Mouse (Mus musculus) lung, embryonic 14.5 days (tissue): Measurements from ENCODE around the gene Hdac7. TPM values are rescaled to one million over a fixed set of nuclear protein-coding genes. Genes with fewer than 3 reads are reported as not detected.

Experiments used
- ATAC-seq: fragments of 200-750 bp; cut with Nextera tagmentation; 2 replicates; pipeline ENCODE4 v1.8.0; 2017; ENCODE audit warnings: mild to moderate bottlenecking, moderate TSS enrichment, moderate library complexity; ENCODE audit not compliant: insufficient read depth
- DNase-seq: peaks from one replicate; pipeline ENCODE4 v3.0.0-alpha.2; 2015
- H3K27ac ChIP-seq: fragments of 300-500 bp; sonication (generic); 2 replicates; pipeline ENCODE4 v1.5.1; 2014; ENCODE audit warnings: low read depth, mild to moderate bottlenecking, moderate library complexity
- H3K27me3 ChIP-seq: fragments of 300-500 bp; sonication (generic); 2 replicates; pipeline ENCODE4 v1.6.1; 2014; ENCODE audit warnings: low read length, control low read depth; ENCODE audit not compliant: insufficient read depth
- H3K36me3 ChIP-seq: fragments of 300-500 bp; sonication (generic); 2 replicates; pipeline ENCODE4 v1.6.1; 2014; ENCODE audit warnings: control low read depth; ENCODE audit not compliant: insufficient read depth
- H3K4me1 ChIP-seq: fragments of 300-500 bp; sonication (generic); 2 replicates; pipeline ENCODE4 v1.6.1; 2014; ENCODE audit warnings: antibody characterized with exemption, control low read depth; ENCODE audit not compliant: insufficient read depth
- H3K4me2 ChIP-seq: fragments of 300-500 bp; sonication (generic); 2 replicates; pipeline ENCODE4 v1.6.1; 2014; ENCODE audit warnings: mild to moderate bottlenecking
- H3K4me3 ChIP-seq: fragments of 300-500 bp; sonication (generic); 2 replicates; pipeline ENCODE4 v1.5.1; 2014; ENCODE audit warnings: low read depth, low read length
- H3K9ac ChIP-seq: fragments of 300-500 bp; sonication (generic); 2 replicates; pipeline ENCODE4 v1.6.1; 2014
- H3K9me3 ChIP-seq: fragments of 300-500 bp; sonication (generic); 2 replicates; pipeline ENCODE4 v1.6.1; 2016; ENCODE audit warnings: low read depth, low read length, control low read depth
- CTCF ChIP-seq: IDR thresholded peaks from 2 replicates; pipeline ENCODE4 v1.5.1; 2016; ENCODE audit warnings: antibody characterized with exemption, low read depth
- WGBS: fragments of 180-500 bp; shearing (Covaris S2); extraction: QIAGEN DNeasy Blood & Tissue Kit; methylation state at CpG from one replicate; pipeline ENCODE4 v1.1.7; 2014; 5-methylcytosine and 5-hydroxymethylcytosine counted together
- polyA plus RNA-seq: library from polyadenylated mRNA; unstranded; fragments of >200 nt; fragmentation: Nextera tagmentation; extraction: Ambion mirVana; gene quantifications from 2 replicates; pipeline ENCODE4 v1.2.1, GENCODE M21; 2014

Gene Hdac7
- polyA plus RNA-seq, 1 experiment from 2014 or later, result 51.2 TPM

DNA sequence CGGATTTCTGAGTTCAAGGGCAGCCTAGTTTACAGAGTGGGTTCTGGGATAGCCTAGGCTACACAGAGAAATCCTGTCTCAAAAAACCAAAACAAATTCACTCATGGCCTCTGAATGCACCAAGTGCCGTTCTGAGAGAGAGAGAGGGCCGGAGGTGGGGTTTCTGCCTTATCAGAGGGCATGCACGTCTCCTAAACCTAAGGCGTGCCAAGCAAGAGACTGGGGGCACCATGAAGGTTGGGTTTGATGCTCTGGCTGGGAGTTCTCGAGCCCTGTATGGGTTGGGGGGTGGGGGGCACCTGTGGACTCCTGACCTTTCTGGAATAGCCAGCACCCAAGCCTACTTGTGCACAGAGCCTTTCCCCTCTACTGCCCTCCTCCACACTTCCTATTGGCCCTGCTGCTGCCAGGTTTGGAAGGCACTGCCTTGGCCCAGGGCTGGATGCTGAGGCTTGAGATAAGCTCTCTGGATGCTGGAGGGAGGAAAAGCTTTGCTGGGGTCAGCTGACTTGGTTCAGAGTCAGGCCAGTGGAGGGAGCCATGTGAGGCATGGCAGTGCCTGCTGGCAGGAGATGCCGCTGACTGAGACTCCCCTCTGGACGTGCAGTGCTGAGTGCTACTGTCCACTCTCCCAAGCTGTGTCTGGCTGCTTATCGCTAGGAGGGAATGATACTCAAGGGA lies 58.4 kb downstream of the Hdac7 start:
- H3K9me3 ChIP-seq, result no peaks in the 10 kb centered on the region
- H3K4me3 ChIP-seq, result no peak overlapping the region
- peaks cover 4% of the 10 kb centered on the region; the same call in 1 of the 2 replicates for H3K36me3 ChIP-seq
- 0 out of 2 replicates have a peak, but pooled peaks cover 3% of the 10 kb centered on the region for H3K27me3 ChIP-seq
- 71% methylated on average over 9 of the region's 9 CpGs for WGBS
- no peak for DNase-seq
- H3K4me1 ChIP-seq, result peaks cover 6% of the 10 kb centered on the region
- H3K4me2 ChIP-seq, result peak overlapping the region; percentile 7; the same call in 1 of the 2 replicates
- ATAC-seq, result no peak
- H3K9ac ChIP-seq, result no peak overlapping the region
- no peak for TF ChIP-seq CTCF
- H3K27ac ChIP-seq, result no peak overlapping the region; the same call in 1 of the 2 replicates

GRCm38 (mm10) chr15:97784561-97785161 lies 59.6 kb downstream of the Hdac7 start:
- peaks cover 6% of the 10 kb centered on the region for H3K4me1 ChIP-seq
- no peaks in the 10 kb centered on the region for H3K9me3 ChIP-seq
- DNase-seq, result no peak
- no peak overlapping the region for H3K27ac ChIP-seq
- 5% methylated on average over 45 of the region's 45 CpGs for WGBS
- H3K27me3 ChIP-seq, result 0 out of 2 replicates have a peak, but pooled peaks cover 3% of the 10 kb centered on the region
- TF ChIP-seq CTCF, result no peak
- peak; percentile 41 for ATAC-seq
- H3K4me3 ChIP-seq, result peak overlapping the region; percentile 65
- H3K9ac ChIP-seq, result peak overlapping the region; percentile 74
- no peaks in the 10 kb centered on the region for H3K36me3 ChIP-seq
- peak overlapping the region; percentile 82 for H3K4me2 ChIP-seq

- peak; percentile 69 for ATAC-seq
- Histone ChIP-seq H3K9ac (peak overlapping the region; percentile 74), H3K36me3 (no peaks in the 10 kb centered on the region), H3K4me3 (peak overlapping the region; percentile 65), H3K27ac (no peak overlapping the region), H3K4me1 (peaks cover 6% of the 10 kb centered on the region), H3K4me2 (peak overlapping the region; percentile 82), H3K27me3 (0 out of 2 replicates have a peak, but pooled peaks cover 3% of the 10 kb centered on the region), H3K9me3 (no peaks in the 10 kb centered on the region)
- peak; percentile 85 for TF ChIP-seq CTCF
- DNase-seq, result peak; percentile 88
- 3% methylated on average over 39 of the region's 39 CpGs for WGBS
These were observed 60.2 kb downstream of the Hdac7 start for GRCm38 (mm10) chr15:97784092-97784559.

DNA sequence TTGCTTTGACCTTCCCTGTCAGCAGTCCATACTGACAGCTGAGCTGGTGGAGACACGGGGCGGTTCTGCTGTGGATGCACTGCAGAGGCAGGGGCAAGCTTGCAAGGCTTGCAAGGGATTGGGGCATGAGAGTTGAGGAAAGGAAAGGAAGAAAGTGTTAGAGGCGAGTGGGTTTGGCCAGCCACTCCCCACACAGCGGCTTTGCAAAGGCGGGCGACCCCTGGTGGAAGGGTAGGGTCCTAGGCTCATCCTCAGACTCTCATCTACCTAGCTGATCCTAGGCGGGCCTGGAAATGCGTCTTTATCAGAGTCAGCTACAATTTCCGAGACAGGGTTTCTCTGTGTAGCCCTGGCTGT lies 61.6 kb downstream of the Hdac7 start:
- peak; percentile 36 for ATAC-seq
- Histone ChIP-seq H3K9me3 (no peaks in the 10 kb centered on the region), H3K4me2 (peak overlapping the region; percentile 39), H3K4me1 (peaks cover 9% of the 10 kb centered on the region), H3K9ac (no peak overlapping the region), H3K36me3 (no peaks in the 10 kb centered on the region), H3K4me3 (no peak overlapping the region), H3K27me3 (0 out of 2 replicates have a peak, but pooled peaks cover 3% of the 10 kb centered on the region), H3K27ac (peak overlapping the region; percentile 25; the same call in 1 of the 2 replicates)
- TF ChIP-seq CTCF, result peak; percentile 82
- DNase-seq, result peak; percentile 87
- WGBS, result 7% methylated on average over 9 of the region's 9 CpGs

DNA sequence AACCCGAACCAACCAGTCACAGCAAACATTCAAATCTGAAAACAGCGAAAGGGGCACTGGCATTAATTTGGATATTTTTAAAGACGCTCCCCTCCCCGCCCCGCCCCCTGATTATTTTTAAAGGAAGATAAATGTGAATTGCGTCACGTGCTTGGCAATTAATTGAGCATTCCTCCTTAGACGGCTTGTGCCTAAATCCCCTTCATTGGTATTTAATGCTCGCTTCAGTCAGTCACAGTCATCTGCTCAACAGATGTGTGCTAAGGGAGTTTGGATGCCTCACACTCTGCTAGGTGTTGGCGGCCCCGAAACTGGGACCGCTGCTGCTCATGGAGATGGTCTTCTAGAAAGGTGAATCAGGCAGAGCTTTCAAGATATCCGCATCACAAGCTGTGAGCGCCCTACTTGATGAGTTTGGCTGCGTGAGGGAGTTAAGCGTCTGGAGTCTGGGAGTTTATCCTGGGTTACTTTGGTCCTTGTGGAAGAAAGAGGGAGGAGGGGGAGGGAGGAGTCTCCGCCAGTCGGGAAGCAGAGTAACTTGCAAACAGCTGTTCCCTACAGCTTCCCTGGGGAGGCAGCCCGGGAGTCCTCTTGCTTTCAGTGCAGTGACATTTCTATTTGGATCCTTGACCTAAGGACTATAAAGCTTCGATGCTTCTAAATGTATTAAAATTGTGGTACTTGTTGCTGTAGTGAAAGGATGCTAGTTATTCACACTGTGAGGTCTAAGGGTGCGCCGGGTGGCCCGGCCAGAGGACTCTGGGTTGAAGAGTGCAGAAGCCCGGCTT lies 62.1 kb downstream of the Hdac7 start:
- Histone ChIP-seq H3K36me3 (no peaks in the 10 kb centered on the region), H3K4me1 (peaks cover 9% of the 10 kb centered on the region), H3K27ac (peak overlapping the region; percentile 25; the same call in 1 of the 2 replicates), H3K9ac (no peak overlapping the region), H3K27me3 (0 out of 2 replicates have a peak, but pooled peaks cover 3% of the 10 kb centered on the region), H3K4me3 (no peak overlapping the region), H3K4me2 (peak overlapping the region; percentile 39), H3K9me3 (no peaks in the 10 kb centered on the region)
- WGBS, result 8% methylated on average over 24 of the region's 24 CpGs
- DNase-seq (peak; percentile 65), ATAC-seq (peak; percentile 6)
- TF ChIP-seq CTCF, result no peak

- H3K9me3 ChIP-seq, result no peaks in the 10 kb centered on the region
- H3K4me1 ChIP-seq, result peaks cover 5% of the 10 kb centered on the region; the same call in 1 of the 2 replicates
- H3K9ac ChIP-seq, result no peak overlapping the region
- DNase-seq, result no peak
- no peak overlapping the region for H3K4me3 ChIP-seq
- peak overlapping the region; percentile 74 for H3K27ac ChIP-seq
- TF ChIP-seq CTCF, result no peak
- no peak for ATAC-seq
- H3K36me3 ChIP-seq, result no peaks in the 10 kb centered on the region
- no peak overlapping the region for H3K4me2 ChIP-seq
- H3K27me3 ChIP-seq, result 0 out of 2 replicates have a peak, but pooled peaks cover 3% of the 10 kb centered on the region
- 60% methylated on average over 12 of the region's 12 CpGs for WGBS
These were observed 63.7 kb downstream of the Hdac7 start for GRCm38 (mm10) chr15:97780611-97781031.
